Mouse (Mus musculus): ENCODE results near the gene Lamp2.
"Not testable (repeated sequence)": the region's sequence is repeated elsewhere in the genome, so short reads cannot be mapped to it uniquely, and the experiment has no call there.

Lamp2 gene

DNA sequence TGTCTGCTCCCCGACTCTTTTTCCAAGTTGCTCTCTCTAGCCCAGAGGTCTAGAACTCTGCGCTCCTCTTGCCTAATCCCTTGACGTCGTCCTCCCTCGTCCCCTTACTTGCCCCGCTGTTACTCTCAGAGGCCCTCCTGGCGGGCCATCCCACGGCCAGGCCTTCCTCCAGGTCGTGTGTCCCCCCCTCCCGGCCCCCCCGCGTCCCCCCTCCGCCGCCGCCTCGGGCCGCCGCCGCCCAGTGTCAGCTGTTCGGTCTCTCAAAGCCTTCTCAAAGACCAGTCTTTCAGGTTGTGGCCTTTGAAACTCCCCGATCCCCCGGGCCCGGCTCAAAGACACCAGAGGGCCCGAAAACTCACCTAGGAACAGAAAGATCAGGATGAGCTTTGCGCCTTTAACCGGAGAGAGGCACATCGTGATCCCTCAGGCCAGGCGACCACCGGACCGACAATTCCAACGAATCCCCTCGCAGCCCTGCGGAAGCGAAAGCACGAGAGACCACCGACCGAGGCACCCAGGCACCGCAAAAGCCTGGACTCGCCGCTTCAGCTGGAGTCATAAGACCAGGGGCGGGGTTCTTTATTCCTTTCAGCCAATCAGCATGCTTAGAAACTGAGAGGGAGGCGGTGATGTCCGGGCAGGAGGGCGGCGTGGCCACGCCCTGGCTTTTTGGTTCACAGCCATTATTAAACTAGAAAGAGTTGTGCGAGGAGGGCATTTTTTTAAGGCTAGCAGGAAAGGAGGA lies at the start of gene Lamp2:
Gene Lamp2, minus strand, starts transcription at position 565 of the 745 bp plus-strand sequence.
- DNase-seq (ENCODE audit: low spot score in 2 of 2) = peak; percentile 24 to 53

DNA sequence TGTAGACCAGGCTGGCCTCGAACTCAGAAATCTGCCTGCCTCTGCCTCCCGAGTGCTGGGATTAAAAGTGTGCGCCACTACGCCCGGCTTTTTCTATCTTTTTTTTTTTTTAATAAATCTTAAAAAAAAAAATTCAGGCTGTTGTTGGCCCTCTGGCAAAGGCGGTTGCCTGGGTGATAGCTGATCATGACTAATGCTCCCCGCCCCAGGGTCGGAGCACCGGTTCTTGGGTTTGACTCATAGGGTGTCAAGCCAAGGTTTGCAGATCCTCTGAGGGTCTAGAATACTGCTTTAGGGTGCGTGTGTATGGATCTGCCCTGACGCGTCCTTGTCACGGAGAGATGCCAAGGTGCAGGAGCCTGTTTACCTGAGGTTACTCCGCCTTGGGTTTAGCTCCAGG lies 48.6 kb upstream of the Lamp2 start:
- DNase-seq (ENCODE audit: low spot score in 2 of 2) = no peak

DNA sequence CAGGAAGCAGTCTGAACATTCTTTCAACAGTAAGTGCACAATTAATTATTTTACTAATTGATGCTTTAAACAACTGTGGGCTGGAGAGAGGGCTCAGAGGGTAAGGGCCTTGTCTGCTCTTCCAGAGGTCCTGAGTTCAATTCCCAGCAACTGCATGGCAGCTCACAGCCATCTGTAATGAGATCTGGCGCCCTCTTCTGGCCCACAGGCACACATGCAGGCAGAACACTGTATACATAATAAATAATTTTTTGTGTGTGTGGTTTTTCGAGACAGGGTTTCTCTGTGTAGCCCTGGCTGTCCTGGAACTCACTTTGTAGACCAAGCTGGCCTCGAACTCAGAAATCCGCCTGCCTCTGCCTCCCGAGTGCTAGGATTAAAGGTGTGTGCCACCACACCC lies 45.9 kb upstream of the Lamp2 start:
- not testable (repeated sequence) for DNase-seq (ENCODE audit: low spot score in 2 of 2)

DNA sequence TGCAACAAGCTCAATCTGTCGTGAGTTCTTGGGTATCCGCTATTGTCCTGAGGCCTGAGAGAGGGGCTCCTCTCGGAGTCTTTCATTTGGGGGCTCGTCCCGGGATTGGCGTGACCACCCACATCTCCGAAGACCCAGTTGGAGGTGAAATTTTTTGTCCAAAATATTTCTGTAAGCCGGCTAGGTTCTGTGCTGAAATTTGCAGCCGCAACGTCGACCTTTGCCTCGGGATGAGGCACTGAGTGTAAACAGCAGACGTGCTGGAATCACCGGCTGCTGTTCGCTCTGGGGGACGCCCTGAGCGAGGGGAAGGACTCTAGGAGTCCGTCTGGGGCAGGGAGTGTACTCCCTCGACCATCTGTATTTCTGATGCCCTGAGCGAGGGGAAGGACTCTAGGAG lies 29.2 kb upstream of the Lamp2 start:
- DNase-seq (ENCODE audit: low spot score in 2 of 2) = not testable (repeated sequence)

DNA sequence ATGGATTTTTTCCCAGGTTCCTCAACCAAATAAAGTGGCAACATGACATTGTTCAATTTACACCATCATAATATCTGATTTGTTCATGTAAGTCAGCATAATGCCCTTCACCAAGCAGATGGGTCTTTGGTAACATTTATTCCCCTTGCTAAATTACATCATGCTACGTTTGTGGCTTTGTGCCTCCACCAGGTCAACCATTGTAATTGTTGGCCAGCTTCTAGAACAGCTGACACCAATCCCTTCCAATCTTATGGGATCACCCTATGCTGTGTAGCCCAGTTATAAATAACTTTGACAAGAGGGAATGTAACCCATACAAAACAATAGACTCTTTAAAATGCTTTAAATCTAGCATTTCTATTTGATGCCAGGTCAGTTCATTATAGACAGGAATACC lies 22.3 kb upstream of the Lamp2 start:
- no peak for DNase-seq (ENCODE audit: low spot score in 2 of 2)

DNA sequence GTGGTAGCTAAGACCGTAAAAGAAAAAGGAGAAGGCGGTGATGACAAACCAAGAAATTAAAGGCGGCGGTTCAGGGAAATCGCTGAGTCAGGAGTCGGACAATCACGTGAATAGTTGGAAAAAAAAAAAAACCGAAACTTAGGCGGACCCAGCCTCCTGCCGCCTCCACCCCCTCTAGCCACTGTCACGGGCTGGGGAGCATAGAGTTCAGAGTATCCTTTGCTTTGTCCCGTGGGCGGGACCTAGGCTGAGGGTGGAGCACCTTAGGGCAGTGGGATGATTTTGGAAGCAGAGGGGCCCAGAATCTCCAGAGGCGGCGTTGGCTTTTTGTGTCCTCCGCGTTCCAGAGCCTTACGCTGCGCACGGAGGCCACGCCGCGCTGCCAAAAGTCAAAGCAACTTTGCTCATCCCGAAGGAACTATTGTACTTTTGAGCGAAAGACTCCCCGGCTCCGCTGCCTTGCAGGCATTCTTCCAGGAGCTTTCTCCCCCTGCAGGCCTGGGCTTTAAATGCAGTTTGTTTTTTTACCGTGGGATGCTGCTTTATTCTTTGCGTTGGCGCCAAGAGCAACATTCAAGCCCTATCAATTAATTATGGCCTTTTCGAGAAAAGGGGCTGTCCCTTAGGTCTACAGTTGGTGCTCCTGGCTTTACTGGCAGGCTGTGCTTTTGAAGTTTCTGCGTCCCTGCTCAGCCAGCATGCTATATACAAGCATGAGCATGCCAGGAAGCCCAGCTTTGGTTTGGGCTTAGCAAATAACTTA lies 17.5 kb upstream of the Lamp2 start:
- peak; percentile 22 to 48 for DNase-seq (ENCODE audit: low spot score in 2 of 2)

DNA sequence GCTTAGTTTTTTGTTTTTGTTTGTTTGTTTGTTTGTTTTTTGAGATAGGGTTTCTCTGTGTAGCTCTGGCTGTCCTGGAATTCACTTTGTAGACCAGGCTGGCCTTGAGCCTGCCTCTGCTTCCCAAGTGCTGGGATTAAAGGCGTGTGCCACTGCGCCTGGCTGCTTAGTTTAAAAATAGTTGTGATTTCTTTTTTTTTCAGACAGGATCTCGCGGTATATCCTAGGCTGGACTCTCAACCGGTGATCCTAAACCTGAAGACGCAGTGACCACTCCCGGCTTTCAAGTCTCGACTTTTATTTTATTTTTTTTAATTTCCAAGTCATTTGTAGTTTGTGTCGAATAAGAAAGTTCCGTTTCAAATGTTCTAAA lies 16.9 kb upstream of the Lamp2 start:
- no peak for DNase-seq (ENCODE audit: low spot score in 2 of 2)

DNA sequence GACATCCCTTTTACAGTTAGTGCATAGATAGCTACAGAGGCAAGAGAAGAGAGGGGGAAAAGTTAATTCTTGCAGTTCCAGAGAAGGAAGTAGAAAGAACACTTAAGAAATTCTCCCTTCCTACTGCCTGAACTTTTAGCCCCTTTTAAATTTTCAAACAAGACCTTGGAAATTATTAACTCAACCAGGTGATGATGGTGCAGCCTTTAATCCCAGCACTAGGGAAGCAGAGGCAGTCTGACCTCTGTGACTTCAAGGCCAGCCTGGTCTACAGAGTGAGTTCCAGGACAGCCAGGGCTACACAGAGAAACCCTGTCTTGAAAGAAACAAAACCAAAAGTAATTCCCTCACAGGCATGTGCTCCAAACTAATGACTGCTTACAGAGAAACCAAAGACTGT lies 10.0 kb upstream of the Lamp2 start:
- no peak for DNase-seq (ENCODE audit: low spot score in 2 of 2)

DNA sequence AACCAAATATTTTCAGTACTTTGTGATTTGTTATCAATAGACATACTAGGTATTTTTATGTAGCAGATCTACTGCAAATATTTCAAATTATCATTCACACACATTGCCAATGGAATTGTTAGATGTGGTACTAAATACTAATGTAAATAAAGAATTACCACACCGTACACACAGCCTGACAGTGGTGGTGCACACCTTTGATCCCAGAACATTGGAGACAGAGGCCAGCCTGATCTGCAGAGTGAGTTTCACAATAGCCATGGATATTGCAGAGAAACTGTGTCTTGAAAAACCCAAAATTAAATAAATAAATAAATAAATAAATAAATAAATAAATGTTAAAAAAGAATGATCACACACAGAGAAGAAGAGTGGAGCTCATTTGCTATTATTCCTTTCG lies 6.9 kb upstream of the Lamp2 start:
- no peak for DNase-seq (ENCODE audit: low spot score in 2 of 2)

DNA sequence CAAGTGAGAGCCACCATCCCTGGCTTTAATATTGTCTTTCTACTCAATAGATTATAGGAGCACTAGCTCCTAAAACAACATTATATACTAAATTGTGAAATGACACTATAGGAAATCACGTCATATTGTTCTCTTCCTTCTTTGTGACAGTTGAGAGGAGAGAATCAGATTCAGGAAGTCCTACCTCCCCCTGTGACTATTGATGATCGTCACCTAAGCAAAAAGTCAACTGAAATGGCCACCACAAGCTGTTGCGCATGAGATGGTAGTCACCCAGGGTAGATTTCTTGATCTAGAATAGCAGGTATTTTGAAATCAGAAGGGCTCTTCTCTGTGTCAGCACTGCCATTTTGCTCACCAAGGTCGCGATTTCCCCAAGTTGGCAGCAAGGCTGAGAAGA lies 5.8 kb upstream of the Lamp2 start:
- no peak for DNase-seq (ENCODE audit: low spot score in 2 of 2)

DNA sequence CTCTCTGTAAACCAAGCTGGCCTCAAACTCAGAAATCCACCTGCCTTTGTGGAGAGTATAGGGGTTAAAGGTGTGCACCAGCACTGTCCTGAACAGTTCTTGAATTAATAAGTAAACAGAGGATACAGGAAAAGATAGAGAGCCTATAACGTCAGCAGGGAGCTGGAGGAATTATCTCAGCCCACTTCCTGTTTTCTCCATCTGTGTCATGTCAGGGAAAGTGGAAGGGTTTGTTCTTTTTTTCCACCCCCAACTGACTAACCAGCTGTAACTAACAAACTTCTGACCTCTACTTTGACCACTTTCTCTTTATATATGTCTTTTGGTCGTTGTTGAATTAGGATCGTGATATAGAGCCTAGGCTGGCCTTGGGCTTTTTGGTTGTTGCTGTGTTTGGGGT lies 4.6 kb upstream of the Lamp2 start:
- DNase-seq (ENCODE audit: low spot score in 2 of 2) = no peak

DNA sequence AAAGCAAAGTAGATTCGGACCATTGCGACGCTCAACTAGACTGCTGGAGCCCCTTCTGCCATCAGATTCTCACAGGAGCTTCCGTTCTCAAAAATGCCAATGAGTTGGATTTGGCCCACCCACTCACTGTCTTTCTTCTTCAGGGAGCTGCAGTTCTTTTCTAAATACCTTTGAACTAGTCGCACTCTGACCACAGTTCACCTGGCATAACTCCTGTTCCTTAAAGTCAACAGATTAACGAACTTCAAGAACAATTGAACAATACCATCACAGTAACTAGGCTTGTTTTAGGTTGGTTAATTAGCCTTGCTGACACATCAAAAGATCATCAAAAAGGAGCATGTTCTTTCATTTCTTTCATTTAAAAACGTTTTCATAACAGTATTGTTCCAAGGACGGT lies 2.8 kb upstream of the Lamp2 start:
- DNase-seq (ENCODE audit: low spot score in 2 of 2) = no peak

DNA sequence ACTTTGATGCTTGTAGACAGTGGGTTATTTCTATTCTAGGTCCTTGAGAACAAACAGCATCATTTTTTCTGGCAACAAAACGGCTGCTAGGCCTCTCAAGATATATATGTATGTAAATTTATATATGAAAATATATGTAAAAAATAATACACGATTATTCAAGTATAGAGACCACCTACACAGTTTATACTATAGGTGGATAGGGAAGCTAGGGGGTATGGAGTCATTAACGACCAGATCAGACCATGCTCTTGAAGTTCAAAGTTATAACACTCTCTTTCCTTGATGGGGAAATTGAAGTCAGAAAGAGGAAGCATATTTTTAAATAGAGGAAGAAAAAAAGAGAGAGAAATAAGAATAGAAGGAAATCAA lies 367 bp upstream of the Lamp2 start:
- DNase-seq (ENCODE audit: low spot score in 2 of 2) = no peak

DNA sequence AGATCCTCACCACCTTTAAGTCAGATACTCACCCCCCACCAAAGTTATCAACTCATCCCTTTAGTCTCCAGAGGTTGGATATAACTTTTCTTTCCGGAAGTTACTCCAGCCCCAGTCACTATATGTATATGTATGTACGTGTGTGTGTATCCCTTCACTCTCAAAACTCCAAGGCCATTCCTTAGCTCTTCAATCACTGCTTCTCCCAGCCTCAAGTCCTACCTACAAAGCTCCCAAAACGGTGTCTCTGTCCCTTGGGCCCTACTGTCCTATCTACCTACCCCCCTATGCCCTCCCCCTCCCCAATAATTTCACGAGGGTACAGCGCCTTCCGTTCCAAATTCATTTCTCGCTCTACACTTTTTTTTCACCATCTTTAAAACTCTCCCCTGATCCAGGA lies 780 bp downstream of the Lamp2 start:
- no peak for DNase-seq (ENCODE audit: low spot score in 2 of 2)

DNA sequence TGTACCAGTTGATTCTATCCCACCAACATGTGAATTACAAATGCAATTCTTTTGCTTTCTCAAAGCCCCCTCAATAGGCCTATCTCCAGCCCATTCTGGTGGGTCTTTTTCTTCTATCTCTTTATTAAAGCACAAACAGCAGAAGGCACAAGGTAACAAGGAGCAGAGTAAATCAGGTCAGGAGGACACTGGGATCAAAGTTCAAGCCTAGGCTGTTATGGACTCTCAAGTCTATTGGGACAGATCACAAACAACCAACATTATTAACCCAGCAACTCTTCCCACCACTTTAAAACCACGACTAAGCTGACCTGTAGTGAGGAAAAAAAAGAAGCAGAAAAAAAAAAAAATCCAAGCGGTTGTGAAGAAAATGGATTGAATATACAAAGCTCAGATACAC lies 1.4 kb downstream of the Lamp2 start:
- DNase-seq (ENCODE audit: low spot score in 2 of 2) = no peak

DNA sequence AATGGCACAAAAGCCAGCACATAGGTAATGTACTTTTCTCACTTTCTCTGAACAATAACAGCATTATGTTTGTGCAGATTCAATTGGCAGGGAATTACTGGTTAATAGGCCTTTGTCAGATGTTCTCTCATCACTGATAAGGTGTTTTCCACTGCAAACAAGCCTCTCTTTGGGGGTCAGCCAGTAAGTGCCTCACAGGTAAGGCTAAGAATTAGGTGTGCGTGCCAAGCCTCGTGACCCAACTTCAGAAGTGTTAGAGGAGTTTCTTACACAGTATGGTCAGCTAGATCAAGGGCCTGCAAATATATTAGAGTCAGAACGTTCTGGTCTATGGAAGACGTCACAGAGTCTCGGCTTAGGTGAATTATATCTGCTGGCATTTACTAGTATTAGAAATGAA lies 2.3 kb downstream of the Lamp2 start:
- DNase-seq (ENCODE audit: low spot score in 2 of 2) = no peak

DNA sequence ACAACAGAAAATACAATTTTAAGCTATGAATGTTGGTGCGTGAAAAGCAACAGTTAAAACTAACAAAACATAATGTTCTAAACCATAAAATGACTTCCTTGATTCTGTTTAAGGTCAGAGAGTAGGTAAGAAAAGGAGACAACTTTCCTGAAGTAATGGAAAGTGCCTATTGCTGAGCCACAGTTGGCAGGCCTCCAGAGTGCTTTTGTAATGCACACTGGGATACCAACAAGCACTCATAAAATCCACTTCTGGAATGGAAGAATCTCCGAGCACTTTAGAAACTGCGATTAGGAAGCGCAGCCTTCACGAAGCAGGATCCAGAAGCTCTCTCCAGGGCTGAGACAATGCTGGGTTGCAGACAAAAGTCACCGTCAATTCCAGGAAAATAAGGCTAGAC lies 5.8 kb downstream of the Lamp2 start:
- DNase-seq (ENCODE audit: low spot score in 2 of 2) = no peak

DNA sequence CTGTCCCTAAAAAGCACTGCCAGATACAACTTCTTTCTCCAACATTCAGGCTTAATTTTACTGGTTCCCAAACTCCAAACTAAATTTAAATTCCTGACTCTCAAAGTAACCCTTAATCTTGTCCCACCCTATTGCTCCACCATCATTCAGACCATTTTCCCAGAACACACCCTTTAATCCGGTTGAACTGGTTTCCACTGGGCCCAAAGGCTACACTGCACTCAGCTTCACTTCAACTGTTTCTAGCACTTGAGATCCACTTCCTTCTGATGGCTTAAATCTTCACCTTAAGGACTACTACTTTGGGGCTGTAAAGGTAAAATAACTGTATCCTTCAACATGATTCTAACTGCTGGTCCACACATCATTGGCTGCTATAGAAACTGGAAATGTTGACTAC lies 10.5 kb downstream of the Lamp2 start:
- no peak for DNase-seq (ENCODE audit: low spot score in 2 of 2)

DNA sequence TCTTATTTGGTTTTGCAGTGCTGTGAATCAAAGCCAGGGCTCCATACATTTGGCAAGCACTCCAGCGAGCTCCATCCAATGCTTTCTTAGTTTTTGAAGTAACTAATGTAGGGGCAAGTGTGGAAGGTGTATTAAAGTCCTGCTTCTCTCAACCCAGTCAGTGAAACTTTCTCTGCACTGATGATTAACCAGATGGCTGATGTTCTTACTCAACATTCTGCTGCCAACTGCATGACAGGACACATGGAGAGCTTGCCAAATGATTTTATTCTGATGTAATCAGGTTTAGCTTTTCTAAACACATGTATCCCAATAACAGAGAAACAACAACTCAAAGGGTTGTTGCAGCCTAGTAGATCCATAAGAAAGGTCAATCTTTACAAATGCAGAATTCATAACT lies 13.8 kb downstream of the Lamp2 start:
- no peak for DNase-seq (ENCODE audit: low spot score in 2 of 2)

DNA sequence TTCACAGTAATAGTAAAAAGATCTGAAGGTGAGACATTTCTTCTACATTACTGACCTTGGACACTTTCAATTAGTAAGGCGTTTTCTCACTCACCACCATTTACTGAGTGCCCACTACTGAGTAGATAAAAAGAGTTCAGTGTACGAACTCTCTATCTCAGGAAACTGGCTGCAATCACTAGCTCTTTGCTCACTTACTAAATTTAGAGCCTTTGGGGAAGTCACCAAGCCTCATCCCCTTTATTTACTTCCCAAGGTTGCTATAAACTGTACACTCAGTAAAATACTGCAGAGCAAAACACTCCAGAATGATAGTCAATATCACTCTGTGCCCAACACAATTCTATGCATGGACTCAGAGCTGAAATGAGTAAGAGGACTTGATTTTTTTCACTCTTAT lies 16.6 kb downstream of the Lamp2 start:
- DNase-seq (ENCODE audit: low spot score in 2 of 2) = no peak

DNA sequence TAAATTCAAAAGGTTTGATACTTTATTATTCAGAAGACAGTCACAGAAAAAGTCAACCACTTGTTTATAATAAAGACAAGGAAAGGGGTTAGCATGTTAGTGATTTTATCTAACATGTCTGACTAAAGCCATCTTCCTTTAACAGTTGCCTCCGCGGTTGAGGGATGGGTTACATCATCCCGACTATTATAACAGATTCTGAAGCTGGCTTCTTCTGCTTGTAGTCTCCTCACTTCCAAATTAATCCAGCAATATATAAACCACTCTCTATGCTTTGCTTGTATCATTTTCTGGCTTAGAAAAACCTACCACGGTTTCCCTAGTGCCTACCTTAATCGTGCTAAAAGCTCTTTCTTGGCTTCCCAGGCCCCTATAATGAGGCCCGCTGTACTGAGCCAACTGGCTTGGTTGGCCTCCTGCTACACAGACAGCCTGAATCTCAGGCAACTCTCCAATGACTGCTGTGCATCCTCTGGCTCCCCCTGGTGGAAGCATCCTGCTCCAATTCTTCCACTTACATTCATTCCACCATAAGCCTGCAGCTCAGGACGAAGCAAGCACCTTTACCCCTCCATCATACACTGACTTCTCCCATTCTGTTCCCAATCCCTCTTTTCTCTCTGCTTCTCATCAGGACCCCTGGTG lies 18.0 kb downstream of the Lamp2 start:
- peak; percentile 36 to 80 for DNase-seq (ENCODE audit: low spot score in 2 of 2)

DNA sequence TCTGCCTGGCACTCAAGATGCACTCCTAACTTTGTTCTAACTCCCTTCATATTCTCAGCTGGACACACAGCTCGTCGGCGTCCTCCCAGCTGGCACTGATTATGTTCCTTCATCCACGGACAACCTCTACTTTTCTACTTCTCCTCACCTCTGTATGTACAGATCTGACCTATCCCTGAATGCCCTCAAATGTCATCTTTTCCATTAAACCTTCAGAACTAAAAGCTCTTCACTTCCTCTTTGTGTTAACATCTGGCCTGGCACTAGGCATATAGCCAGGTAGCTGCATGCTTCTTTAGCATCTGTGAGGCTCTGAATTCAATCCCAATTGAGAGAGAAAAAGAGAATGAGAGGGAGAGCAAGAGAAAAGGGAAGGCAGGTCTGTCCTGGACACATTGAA lies 26.8 kb downstream of the Lamp2 start:
- no peak for DNase-seq (ENCODE audit: low spot score in 2 of 2)

DNA sequence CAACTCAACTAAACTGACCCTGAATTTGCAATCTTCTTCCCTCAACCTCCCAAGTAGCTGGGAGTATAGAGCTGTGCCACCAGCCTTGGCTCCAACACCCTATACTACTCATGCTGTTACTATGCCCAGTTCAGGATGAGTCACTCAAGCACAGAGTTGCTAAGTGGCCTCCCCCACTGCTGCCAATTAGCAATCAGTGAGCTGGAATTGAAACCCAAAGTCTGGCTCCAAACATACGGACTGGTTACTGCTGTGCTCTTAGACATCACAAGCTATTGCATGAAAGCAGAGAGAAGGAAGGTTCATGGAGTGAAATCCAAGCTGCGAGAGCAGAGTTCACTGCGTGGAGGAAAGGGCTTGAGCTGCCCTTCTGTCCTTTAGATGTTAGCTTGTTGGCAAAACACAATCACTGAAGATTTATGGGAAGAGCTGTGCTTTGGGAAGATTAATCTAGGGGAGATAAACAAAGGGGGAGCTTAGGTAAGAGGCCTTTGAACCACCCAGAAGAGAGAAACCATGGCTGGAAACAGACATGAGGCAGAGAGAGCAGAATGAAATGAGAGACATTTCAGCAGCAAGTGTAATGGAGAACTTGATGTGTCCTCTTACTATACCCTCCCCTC lies 27.3 kb downstream of the Lamp2 start:
- no peak for DNase-seq (ENCODE audit: low spot score in 2 of 2)

All from cerebellum, postnatal 4 days (tissue).